Mouse (Mus musculus): ENCODE measurements around the gene Eif3k. TPM values are rescaled to one million over a fixed set of nuclear protein-coding genes. Genes with fewer than 3 reads are reported as not detected.

Eif3k gene
- polyA plus RNA-seq, 1 experiment = 228 TPM

DNA sequence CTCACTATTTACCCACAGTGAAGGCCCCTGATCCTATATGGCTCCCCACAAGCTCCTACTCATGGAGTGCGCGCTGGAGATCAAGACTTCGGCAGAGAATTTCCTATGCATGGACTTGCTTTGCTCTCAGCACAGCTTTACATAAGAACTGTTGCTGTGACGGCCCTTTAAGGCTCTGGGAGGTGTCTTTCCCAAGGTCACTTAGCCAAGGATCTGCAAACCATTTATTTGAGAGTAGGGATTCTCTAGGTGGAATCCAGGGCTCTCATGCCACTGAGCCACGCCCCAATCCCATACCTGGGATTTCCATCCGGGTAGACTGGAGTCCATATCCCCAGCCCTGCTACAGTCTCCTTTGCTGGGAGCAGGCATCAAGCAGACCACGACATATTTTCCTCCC is 35.6 kb upstream of the Eif3k start:
- Histone ChIP-seq H3K4me3 (ENCODE audit: insufficient read depth, low read length) (no peak overlapping the region), H3K4me1 (ENCODE audit: control insufficient read depth, insufficient read depth, low read length) (peaks cover 2% of the 10 kb centered on the region; the same call in 1 of the 2 replicates), H3K27ac (ENCODE audit: insufficient read depth, low read depth, low read length) (no peak overlapping the region)
- no peak for TF ChIP-seq POLR2A (IDR thresholded peaks at IDR 0.05; ENCODE audit: borderline replicate concordance, low read depth, low read length)
- no peak for TF ChIP-seq CTCF (IDR thresholded peaks at IDR 0.05; ENCODE audit: low read depth, low read length)

DNA sequence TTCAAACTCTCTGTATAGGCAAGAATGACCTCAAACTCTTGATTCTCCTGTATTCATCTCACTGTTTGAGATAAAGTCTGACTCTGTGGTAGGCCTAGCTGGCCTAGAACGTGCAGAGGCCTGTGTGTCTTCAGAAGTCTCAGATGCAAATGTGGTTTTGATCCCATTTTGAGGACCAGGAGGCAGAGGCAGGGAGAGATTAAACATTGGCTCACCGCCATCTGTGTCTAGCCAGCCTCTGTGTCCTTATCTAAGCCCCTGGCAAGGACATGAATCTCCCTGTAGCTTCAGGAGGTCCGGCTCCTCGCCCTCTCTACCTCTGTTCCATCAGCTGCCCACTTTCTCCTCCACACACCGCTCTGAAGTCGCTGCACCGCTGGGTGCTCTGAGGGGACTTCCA is 34.8 kb upstream of the Eif3k start:
- TF ChIP-seq CTCF (IDR thresholded peaks at IDR 0.05; ENCODE audit: low read depth, low read length) (no peak), POLR2A (IDR thresholded peaks at IDR 0.05; ENCODE audit: borderline replicate concordance, low read depth, low read length) (no peak)
- peaks cover 2% of the 10 kb centered on the region; the same call in 1 of the 2 replicates for H3K4me1 ChIP-seq (ENCODE audit: control insufficient read depth, insufficient read depth, low read length)
- H3K4me3 ChIP-seq (ENCODE audit: insufficient read depth, low read length) = no peak overlapping the region
- no peak overlapping the region for H3K27ac ChIP-seq (ENCODE audit: insufficient read depth, low read depth, low read length)

GRCm38 (mm10) chr7:29014984-29015383 is 33.3 kb upstream of the Eif3k start:
- H3K4me3 ChIP-seq (ENCODE audit: insufficient read depth, low read length) = no peak overlapping the region
- H3K4me1 ChIP-seq (ENCODE audit: control insufficient read depth, insufficient read depth, low read length) = peaks cover 2% of the 10 kb centered on the region; the same call in 1 of the 2 replicates
- TF ChIP-seq CTCF (IDR thresholded peaks at IDR 0.05; ENCODE audit: low read depth, low read length) = no peak
- TF ChIP-seq POLR2A (IDR thresholded peaks at IDR 0.05; ENCODE audit: borderline replicate concordance, low read depth, low read length) = no peak
- no peak overlapping the region for H3K27ac ChIP-seq (ENCODE audit: insufficient read depth, low read depth, low read length)

DNA sequence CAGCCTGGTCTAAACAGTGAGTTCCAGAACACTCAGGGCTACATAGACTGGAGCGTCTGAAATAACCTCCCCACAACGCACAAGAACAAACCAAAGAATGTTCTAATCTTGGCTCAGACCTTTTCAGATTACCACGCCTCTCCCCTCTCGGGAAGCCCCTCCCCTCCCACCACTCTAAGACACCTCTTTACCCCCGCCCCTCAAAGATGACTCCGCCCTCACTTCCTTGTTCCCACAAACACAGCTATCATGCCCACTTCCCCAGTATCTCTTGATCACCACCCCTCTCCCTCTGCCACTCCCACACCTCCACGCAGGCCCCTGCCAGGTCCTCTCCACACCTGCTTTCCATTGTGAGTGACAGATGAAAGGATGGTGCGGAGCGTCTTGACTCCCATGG is 27.1 kb upstream of the Eif3k start:
- H3K4me3 ChIP-seq (ENCODE audit: insufficient read depth, low read length) = no peak overlapping the region
- no peak overlapping the region for H3K27ac ChIP-seq (ENCODE audit: insufficient read depth, low read depth, low read length)
- peaks cover 24% of the 10 kb centered on the region for H3K4me1 ChIP-seq (ENCODE audit: control insufficient read depth, insufficient read depth, low read length)
- no peak for TF ChIP-seq CTCF (IDR thresholded peaks at IDR 0.05; ENCODE audit: low read depth, low read length)
- TF ChIP-seq POLR2A (IDR thresholded peaks at IDR 0.05; ENCODE audit: borderline replicate concordance, low read depth, low read length) = no peak

DNA sequence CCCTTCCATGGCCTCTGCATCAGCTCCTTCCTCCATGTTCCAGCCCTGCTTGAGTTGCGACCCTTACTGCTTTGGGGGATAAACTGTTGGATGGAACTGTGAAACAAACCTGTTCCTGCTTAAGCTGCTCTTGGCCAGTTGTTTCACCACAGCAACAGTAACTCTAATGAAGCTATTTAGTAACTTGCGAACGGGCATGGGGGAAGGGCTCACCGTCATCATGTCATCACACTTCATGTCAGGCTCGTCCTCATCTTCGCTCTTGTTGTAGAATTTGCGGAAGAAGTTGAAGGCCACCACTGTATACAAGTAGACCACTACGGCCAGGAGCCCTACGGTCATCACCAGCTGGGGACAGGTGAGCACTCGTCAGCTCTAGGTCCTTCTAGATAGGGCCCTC is 26.5 kb upstream of the Eif3k start:
- no peak overlapping the region for H3K27ac ChIP-seq (ENCODE audit: insufficient read depth, low read depth, low read length)
- TF ChIP-seq POLR2A (IDR thresholded peaks at IDR 0.05; ENCODE audit: borderline replicate concordance, low read depth, low read length) = no peak
- peaks cover 24% of the 10 kb centered on the region for H3K4me1 ChIP-seq (ENCODE audit: control insufficient read depth, insufficient read depth, low read length)
- no peak overlapping the region for H3K4me3 ChIP-seq (ENCODE audit: insufficient read depth, low read length)

GRCm38 (mm10) chr7:29007224-29008101 is 25.8 kb upstream of the Eif3k start:
- Histone ChIP-seq H3K4me3 (ENCODE audit: insufficient read depth, low read length) (no peak overlapping the region), H3K27ac (ENCODE audit: insufficient read depth, low read depth, low read length) (peak overlapping the region; percentile 6; the same call in 1 of the 2 replicates), H3K4me1 (ENCODE audit: control insufficient read depth, insufficient read depth, low read length) (peaks cover 24% of the 10 kb centered on the region)
- TF ChIP-seq POLR2A (IDR thresholded peaks at IDR 0.05; ENCODE audit: borderline replicate concordance, low read depth, low read length) (no peak), CTCF (IDR thresholded peaks at IDR 0.05; ENCODE audit: low read depth, low read length) (no peak)

DNA sequence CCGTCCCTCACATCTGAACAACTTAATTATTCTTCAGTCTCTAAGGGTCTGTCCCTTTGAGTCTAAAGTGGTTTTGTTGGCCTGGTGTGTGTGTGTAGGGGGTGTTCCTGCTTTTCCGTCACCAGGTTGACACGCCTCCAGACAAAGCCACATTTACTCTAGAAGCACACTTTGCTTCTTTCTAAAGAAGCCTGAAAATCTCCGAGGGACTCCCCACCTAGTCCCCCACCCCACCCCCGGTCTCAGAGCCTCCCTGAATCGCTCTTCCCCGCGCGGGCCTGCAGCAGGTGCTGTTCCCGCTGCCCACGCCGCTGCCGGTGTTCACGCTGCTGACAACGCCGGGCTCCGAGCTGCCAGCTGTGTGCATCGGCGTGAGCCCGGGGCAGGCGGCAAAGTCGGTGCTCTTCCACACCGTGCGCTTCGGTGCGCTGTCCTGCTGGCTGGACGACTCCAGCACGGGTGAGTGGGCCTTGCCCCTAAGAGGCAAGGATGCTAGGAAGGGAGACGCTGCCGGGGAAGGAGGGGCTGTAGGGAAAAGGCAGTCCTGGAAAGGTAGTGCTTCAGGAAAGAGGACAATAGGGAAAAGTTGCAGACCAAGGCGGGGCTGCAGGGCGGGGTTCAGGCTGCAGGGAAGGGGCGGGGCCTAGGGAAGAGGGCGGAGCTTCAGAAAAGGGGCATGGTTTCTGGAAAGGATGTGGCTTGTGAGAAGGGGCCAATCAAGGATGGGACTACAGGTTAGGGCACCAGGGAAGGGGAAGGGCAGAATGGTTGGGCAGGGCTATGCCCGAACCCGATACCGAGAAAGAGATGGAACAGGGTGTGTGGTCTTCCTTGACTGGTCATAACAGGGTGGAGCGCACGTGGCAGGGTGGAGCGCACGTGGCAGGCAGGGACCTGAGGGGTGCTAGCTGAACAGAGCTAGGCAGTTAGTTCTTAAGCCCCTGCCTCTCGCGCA is 19.3 kb upstream of the Eif3k start:
- Histone ChIP-seq H3K4me1 (ENCODE audit: control insufficient read depth, insufficient read depth, low read length) (peaks cover 4% of the 10 kb centered on the region), H3K4me3 (ENCODE audit: insufficient read depth, low read length) (peak overlapping the region; percentile 50), H3K27ac (ENCODE audit: insufficient read depth, low read depth, low read length) (no peak overlapping the region)
- TF ChIP-seq CTCF (IDR thresholded peaks at IDR 0.05; ENCODE audit: low read depth, low read length) = no peak
- no peak for TF ChIP-seq POLR2A (IDR thresholded peaks at IDR 0.05; ENCODE audit: borderline replicate concordance, low read depth, low read length)

GRCm38 (mm10) chr7:28993402-28993801 is 11.7 kb upstream of the Eif3k start:
- TF ChIP-seq CTCF (IDR thresholded peaks at IDR 0.05; ENCODE audit: low read depth, low read length) = no peak
- no peak for TF ChIP-seq POLR2A (IDR thresholded peaks at IDR 0.05; ENCODE audit: borderline replicate concordance, low read depth, low read length)
- Histone ChIP-seq H3K4me1 (ENCODE audit: control insufficient read depth, insufficient read depth, low read length) (no peaks in the 10 kb centered on the region), H3K27ac (ENCODE audit: insufficient read depth, low read depth, low read length) (no peak overlapping the region), H3K4me3 (ENCODE audit: insufficient read depth, low read length) (no peak overlapping the region)

- TF ChIP-seq POLR2A (IDR thresholded peaks at IDR 0.05; ENCODE audit: borderline replicate concordance, low read depth, low read length) (no peak), CTCF (IDR thresholded peaks at IDR 0.05; ENCODE audit: low read depth, low read length) (no peak)
- H3K4me3 ChIP-seq (ENCODE audit: insufficient read depth, low read length) = no peak overlapping the region
Measured at GRCm38 (mm10) chr7:28992997-28993396, 11.3 kb upstream of the Eif3k start.

More at GRCm38 (mm10) chr7:28992997-28993396, 11.3 kb upstream of the Eif3k start:
- Histone ChIP-seq H3K4me1 (ENCODE audit: control insufficient read depth, insufficient read depth, low read length) (no peaks in the 10 kb centered on the region), H3K27ac (ENCODE audit: insufficient read depth, low read depth, low read length) (no peak overlapping the region)

Data from bone marrow macrophage, adult 2 months (primary cell).